Mouse (Mus musculus) megakaryocyte, embryonic 14.5 days (primary cell): ENCODE results near the gene Zfp654.

Source experiments
- FLI1 ChIP-seq: IDR thresholded peaks from 2 replicates; pipeline ENCODE4 v1.6.1; 2012; ENCODE audit warnings: low read length, inconsistent platforms, mixed read lengths
- GATA1 ChIP-seq: IDR thresholded peaks from 3 replicates; pipeline ENCODE4 v1.6.1; 2012; ENCODE audit warnings: mixed read lengths, low read length, inconsistent platforms, borderline replicate concordance

DNA sequence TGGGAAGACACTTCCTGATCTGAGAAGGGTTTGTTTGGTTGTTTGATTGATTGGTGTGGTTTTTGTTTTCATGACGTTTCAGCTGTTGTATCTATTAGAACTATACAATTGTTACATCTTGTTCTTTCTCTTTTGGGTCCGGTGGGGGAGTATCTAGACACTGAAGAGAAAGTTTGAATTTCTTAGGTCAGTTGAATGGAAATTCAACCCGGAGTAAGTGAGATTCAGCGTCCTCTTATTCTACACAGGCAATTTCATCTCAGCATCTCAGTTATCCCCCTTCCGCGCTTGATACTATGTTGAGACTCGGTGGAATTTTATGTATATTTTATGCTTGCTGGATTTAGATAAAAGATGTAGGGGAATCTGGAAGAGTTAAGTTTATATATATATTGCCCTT, 21.4 kb upstream of the Zfp654 start:
- TF ChIP-seq GATA1 (no peak), FLI1 (no peak)
